Mouse (Mus musculus): ENCODE measurements around the gene Olfr414.

DNA sequence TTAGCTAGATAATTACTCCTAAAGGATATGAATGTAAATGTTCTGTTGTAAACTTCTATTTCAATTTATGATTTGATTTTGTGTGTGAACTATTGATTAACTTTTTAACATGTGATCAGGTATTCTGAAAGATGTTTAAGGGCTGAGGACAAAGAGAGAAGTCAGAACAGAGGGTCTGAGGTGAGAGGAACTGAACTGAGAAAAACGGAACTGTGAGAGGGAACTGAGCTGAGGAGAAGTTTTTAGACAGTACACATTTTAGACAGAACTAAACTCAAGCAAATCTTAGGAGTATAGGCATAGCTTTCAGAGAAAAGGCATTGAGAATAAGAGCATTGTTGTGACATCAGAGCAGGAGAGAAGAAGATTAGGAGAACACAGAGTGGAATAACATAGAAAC, 10.3 kb downstream of the Olfr414 start:
- TF ChIP-seq POLR2A (IDR thresholded peaks at IDR 0.05; ENCODE audit: extremely low read depth, insufficient read depth, low read length): no peak
- TF ChIP-seq CTCF (IDR thresholded peaks at IDR 0.05; ENCODE audit: low read depth, low read length): no peak
